Mouse (Mus musculus): Measurements from ENCODE around the gene Slirp. TPM values are rescaled to one million over a fixed set of nuclear protein-coding genes. Genes with fewer than 3 reads are reported as not detected.

Gene Slirp
- total and polyA plus RNA-seq, 3 experiments: 117 to 261 (median 138) TPM

GRCm38 (mm10) chr12:87394316-87394715, 49.4 kb upstream of the Slirp start:
- in situ Hi-C loops (cut with MboI; ENCODE audit: low pct_ligation_motif_present, low pct_unique_long_range_greater_than_20kb, low sequenced_read_pairs): no loop called here
- TF ChIP-seq CHD1 (IDR thresholded peaks at IDR 0.05; ENCODE audit: low read depth, low read length) (no peak), MYC (IDR thresholded peaks at IDR 0.05; ENCODE audit: low read depth, low read length) (no peak), TCF12 (IDR thresholded peaks at IDR 0.05; ENCODE audit: low read depth, low read length) (no peak), NRF1 (IDR thresholded peaks at IDR 0.05; ENCODE audit: low read depth, low read length) (no peak), UBTF (IDR thresholded peaks at IDR 0.05; ENCODE audit: low read depth, low read length) (no peak), PAX5 (IDR thresholded peaks at IDR 0.05; ENCODE audit: low read length) (no peak), ETS1 (conservative IDR thresholded peaks at IDR 0.05; ENCODE audit: low read depth, low read length) (no peak), GABPA (IDR thresholded peaks at IDR 0.05; ENCODE audit: insufficient replicate concordance, low read depth, low read length) (no peak), MAX (IDR thresholded peaks at IDR 0.05; ENCODE audit: low read length) (no peak), JUND (conservative IDR thresholded peaks at IDR 0.05; ENCODE audit: low read depth, low read length) (no peak), JUN (IDR thresholded peaks at IDR 0.05; ENCODE audit: insufficient read depth, low read depth, low read length) (no peak), ZMIZ1 (IDR thresholded peaks at IDR 0.05; ENCODE audit: low read depth, low read length) (no peak), HCFC1 (IDR thresholded peaks at IDR 0.05; ENCODE audit: low read depth, low read length) (no peak), E2F4 (IDR thresholded peaks at IDR 0.05; ENCODE audit: insufficient replicate concordance, low read depth, low read length) (no peak), POLR2AphosphoS2 (IDR thresholded peaks at IDR 0.05; ENCODE audit: low read depth, low read length) (no peak)
- H3K27me3 ChIP-seq (replicated peaks): peaks cover 11% of the 10 kb centered on the region
- no peaks in the 10 kb centered on the region for H3K79me2 ChIP-seq (replicated peaks; ENCODE audit: control insufficient read depth, extremely low read depth, insufficient read depth, poor library complexity, severe bottlenecking)
- dilution Hi-C loops (cut with MboI; ENCODE audit: extremely low pct_ligation_motif_present, extremely low pct_unique_long_range_greater_than_20kb, low sequenced_read_pairs): no loop called here
- no peak overlapping the region for H3K9ac ChIP-seq (ENCODE audit: insufficient read depth, low read depth)
- no peak overlapping the region for H3K27ac ChIP-seq (ENCODE audit: insufficient read depth, low read depth)
- H3K4me1 ChIP-seq (ENCODE audit: control insufficient read depth in 1 of 2, insufficient read depth in 2 of 2): peaks cover 2 to 4% of the 10 kb centered on the region in 2 experiments
- H3K9me3 ChIP-seq (replicated peaks; ENCODE audit: low read length): no peaks in the 10 kb centered on the region
- no peak for DNase-seq (ENCODE audit: extremely low read depth)
- H3K36me3 ChIP-seq (replicated peaks in 1 of 2; ENCODE audit: control insufficient read depth in 1 of 2, insufficient read depth in 1 of 2, low read length in 1 of 2): no peaks in the 10 kb centered on the region
- no peak overlapping the region for H3K4me2 ChIP-seq (ENCODE audit: insufficient read depth, low read depth, poor library complexity, severe bottlenecking)
- no peak overlapping the region for H3K4me3 ChIP-seq (replicated peaks in 1 of 3; ENCODE audit: low read depth in 2 of 3, low read length in 2 of 3, poor library complexity in 1 of 3)

GRCm38 (mm10) chr12:87397126-87397525, 46.6 kb upstream of the Slirp start:
- Histone ChIP-seq H3K9me3 (replicated peaks; ENCODE audit: low read length) (no peaks in the 10 kb centered on the region), H3K79me2 (replicated peaks; ENCODE audit: control insufficient read depth, extremely low read depth, insufficient read depth, poor library complexity, severe bottlenecking) (no peaks in the 10 kb centered on the region), H3K4me2 (ENCODE audit: insufficient read depth, low read depth, poor library complexity, severe bottlenecking) (no peak overlapping the region), H3K4me3 (replicated peaks in 1 of 3; ENCODE audit: low read depth in 2 of 3, low read length in 2 of 3, poor library complexity in 1 of 3) (no peak overlapping the region), H3K4me1 (ENCODE audit: control insufficient read depth in 1 of 2, insufficient read depth in 2 of 2) (peaks cover 4 to 7% of the 10 kb centered on the region in 2 experiments), H3K27ac (ENCODE audit: insufficient read depth, low read depth) (no peak overlapping the region), H3K27me3 (replicated peaks) (peaks cover 5% of the 10 kb centered on the region), H3K9ac (ENCODE audit: insufficient read depth, low read depth) (no peak overlapping the region), H3K36me3 (replicated peaks in 1 of 2; ENCODE audit: control insufficient read depth in 1 of 2, insufficient read depth in 1 of 2, low read length in 1 of 2) (no peaks in the 10 kb centered on the region)
- no peak for TF ChIP-seq EP300 (IDR thresholded peaks at IDR 0.05; ENCODE audit: low read length)
- no peak for TF ChIP-seq NRF1 (IDR thresholded peaks at IDR 0.05; ENCODE audit: low read depth, low read length)
- no peak for TF ChIP-seq RAD21 (IDR thresholded peaks at IDR 0.05; ENCODE audit: low read depth, low read length)
- TF ChIP-seq ELF1 (IDR thresholded peaks at IDR 0.05; ENCODE audit: low read depth, low read length): no peak
- dilution Hi-C loops (cut with MboI; ENCODE audit: extremely low pct_ligation_motif_present, extremely low pct_unique_long_range_greater_than_20kb, low sequenced_read_pairs) (no loop called here), in situ Hi-C loops (cut with MboI; ENCODE audit: low pct_ligation_motif_present, low pct_unique_long_range_greater_than_20kb, low sequenced_read_pairs) (no loop called here)
- DNase-seq (ENCODE audit: extremely low read depth): no peak
